Mouse (Mus musculus): ENCODE results near the gene Gm8113. TPM values are rescaled to one million over a fixed set of nuclear protein-coding genes. Genes with fewer than 3 reads are reported as not detected.

Gene Gm8113
- total and polyA plus RNA-seq, 2 experiments from 2014 or later, result 20.5 to 32.3 TPM

Other genes starting within 250 kb of the Gm8113 start
- gene Gm8165, start 248.2 kb upstream of the Gm8113 start, total RNA-seq (2014; rRNA removed; ENCODE audit: low replicate concordance), result not detected in 2 replicates
- not detected in 2 replicates for gene Gm8165, start 248.2 kb upstream of the Gm8113 start, polyA plus RNA-seq (2015; fragmentation: Nextera tagmentation; extraction: Ambion mirVana)
- gene Gm7324, start 227.6 kb upstream of the Gm8113 start, total RNA-seq (2014; rRNA removed; ENCODE audit: low replicate concordance), result 0.08 TPM in 1 of 2 replicates, not detected in the other
- 0.55 and 0.59 TPM in 2 replicates for gene Gm7324, start 227.6 kb upstream of the Gm8113 start, polyA plus RNA-seq (2015; fragmentation: Nextera tagmentation; extraction: Ambion mirVana)
- gene Gm16506, start 197.9 kb upstream of the Gm8113 start, total RNA-seq (2014; rRNA removed; ENCODE audit: low replicate concordance), result not detected in 2 replicates
- gene Gm16506, start 197.9 kb upstream of the Gm8113 start, polyA plus RNA-seq (2015; fragmentation: Nextera tagmentation; extraction: Ambion mirVana), result not detected in 2 replicates
- gene Gm6526, start 177.5 kb upstream of the Gm8113 start, total RNA-seq (2014; rRNA removed; ENCODE audit: low replicate concordance), result not detected in 2 replicates
- not detected in 2 replicates for gene Gm6526, start 177.5 kb upstream of the Gm8113 start, polyA plus RNA-seq (2015; fragmentation: Nextera tagmentation; extraction: Ambion mirVana)
- gene Gm8180, start 140.6 kb upstream of the Gm8113 start, total RNA-seq (2014; rRNA removed; ENCODE audit: low replicate concordance), result not detected in 2 replicates
- not detected in 2 replicates for gene Gm8180, start 140.6 kb upstream of the Gm8113 start, polyA plus RNA-seq (2015; fragmentation: Nextera tagmentation; extraction: Ambion mirVana)
- not detected in 2 replicates for gene Ear1, start 49.9 kb upstream of the Gm8113 start, total RNA-seq (2014; rRNA removed; ENCODE audit: low replicate concordance)
- not detected in 2 replicates for gene Ear1, start 49.9 kb upstream of the Gm8113 start, polyA plus RNA-seq (2015; fragmentation: Nextera tagmentation; extraction: Ambion mirVana)
- not detected in 2 replicates for gene Ear10, start 1.8 kb upstream of the Gm8113 start, total RNA-seq (2014; rRNA removed; ENCODE audit: low replicate concordance)
- gene Ear10, start 1.8 kb upstream of the Gm8113 start, polyA plus RNA-seq (2015; fragmentation: Nextera tagmentation; extraction: Ambion mirVana), result not detected in 2 replicates
- gene Ang5, start 31.7 kb downstream of the Gm8113 start, total RNA-seq (2014; rRNA removed; ENCODE audit: low replicate concordance), result not detected in 2 replicates
- not detected in 2 replicates for gene Ang5, start 31.7 kb downstream of the Gm8113 start, polyA plus RNA-seq (2015; fragmentation: Nextera tagmentation; extraction: Ambion mirVana)
- gene Ang6, start 76.9 kb downstream of the Gm8113 start, total RNA-seq (2014; rRNA removed; ENCODE audit: low replicate concordance), result not detected in 2 replicates
- gene Ang6, start 76.9 kb downstream of the Gm8113 start, polyA plus RNA-seq (2015; fragmentation: Nextera tagmentation; extraction: Ambion mirVana), result not detected in 2 replicates
- gene Ear2, start 177.3 kb downstream of the Gm8113 start, total RNA-seq (2014; rRNA removed; ENCODE audit: low replicate concordance), result not detected in 2 replicates
- gene Ear2, start 177.3 kb downstream of the Gm8113 start, polyA plus RNA-seq (2015; fragmentation: Nextera tagmentation; extraction: Ambion mirVana), result 0.38 and 0.45 TPM in 2 replicates
- not detected in 2 replicates for gene Gm3327, start 198.5 kb downstream of the Gm8113 start, total RNA-seq (2014; rRNA removed; ENCODE audit: low replicate concordance)
- not detected in 2 replicates for gene Gm3327, start 198.5 kb downstream of the Gm8113 start, polyA plus RNA-seq (2015; fragmentation: Nextera tagmentation; extraction: Ambion mirVana)

All from heart, postnatal 0 days (tissue).